Mouse (Mus musculus): ENCODE results near the gene Twnk.

DNA sequence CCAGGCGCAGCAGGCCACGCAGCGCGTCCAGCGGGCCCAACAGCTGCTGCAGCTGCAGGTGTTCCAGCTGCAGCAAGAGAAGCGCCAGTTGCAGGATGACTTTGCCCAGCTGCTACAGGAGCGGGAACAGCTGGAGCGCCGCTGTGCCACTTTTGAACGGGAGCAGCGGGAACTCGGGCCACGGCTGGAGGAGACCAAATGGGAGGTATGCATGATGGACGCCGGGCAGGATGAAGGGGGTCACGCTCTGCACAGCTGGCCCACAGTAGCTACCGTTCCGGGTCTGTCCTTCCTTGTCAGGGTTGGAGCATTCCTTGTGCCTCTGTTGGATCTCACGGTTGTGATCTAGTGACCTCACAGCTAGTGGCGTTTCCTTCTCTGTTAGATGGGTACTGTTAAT is 19.3 kb downstream of the Twnk start:
- TF ChIP-seq CTCF (IDR thresholded peaks at IDR 0.05; ENCODE audit: low read depth) = no peak
- no peak for TF ChIP-seq EP300 (IDR thresholded peaks at IDR 0.05; ENCODE audit: low read depth)

Measured in liver, embryonic 14.5 days (tissue).